Mouse (Mus musculus) lung, adult 2 months (tissue): ENCODE measurements at regions not wholly inside any gene's neighbourhood (a gene's known extent, or its start where the extent isn't known, plus 50 kb on each side); places are given as distances from the start of the nearest gene placed in this dataset.

Experiments used
- DNase-seq: peaks from one replicate; pipeline ENCODE4 v3.0.0; 2022
- H3K4me1 ChIP-seq: fragments of 200-500 bp; 2 replicates; pipeline ENCODE4 v1.6.1; 2011; ENCODE audit warnings: low read length; ENCODE audit not compliant: control insufficient read depth, insufficient read depth
- H3K4me3 ChIP-seq: fragments of 200-500 bp; replicated peaks from 2 replicates; pipeline ENCODE3; 2011; ENCODE audit warnings: low read depth, mild to moderate bottlenecking, control low read depth, low read length; ENCODE audit errors: extremely low read depth
- CTCF ChIP-seq: fragments of 200-500 bp; IDR thresholded peaks from 2 replicates; pipeline ENCODE4 v1.5.1; 2011; ENCODE audit warnings: mild to moderate bottlenecking, low read length, control low read depth; ENCODE audit not compliant: insufficient read depth
- POLR2A ChIP-seq: fragments of 200-500 bp; IDR thresholded peaks from 2 replicates; pipeline ENCODE4 v1.6.1; 2011; ENCODE audit warnings: low read depth, mild to moderate bottlenecking, control low read depth, low read length, borderline replicate concordance; ENCODE audit errors: extremely low read depth
- WGBS: fragments of 180-500 bp; shearing (Covaris S2); methylation state at CpG from one replicate; pipeline ENCODE4 v1.1.7; 2018; 5-methylcytosine and 5-hydroxymethylcytosine counted together

DNA sequence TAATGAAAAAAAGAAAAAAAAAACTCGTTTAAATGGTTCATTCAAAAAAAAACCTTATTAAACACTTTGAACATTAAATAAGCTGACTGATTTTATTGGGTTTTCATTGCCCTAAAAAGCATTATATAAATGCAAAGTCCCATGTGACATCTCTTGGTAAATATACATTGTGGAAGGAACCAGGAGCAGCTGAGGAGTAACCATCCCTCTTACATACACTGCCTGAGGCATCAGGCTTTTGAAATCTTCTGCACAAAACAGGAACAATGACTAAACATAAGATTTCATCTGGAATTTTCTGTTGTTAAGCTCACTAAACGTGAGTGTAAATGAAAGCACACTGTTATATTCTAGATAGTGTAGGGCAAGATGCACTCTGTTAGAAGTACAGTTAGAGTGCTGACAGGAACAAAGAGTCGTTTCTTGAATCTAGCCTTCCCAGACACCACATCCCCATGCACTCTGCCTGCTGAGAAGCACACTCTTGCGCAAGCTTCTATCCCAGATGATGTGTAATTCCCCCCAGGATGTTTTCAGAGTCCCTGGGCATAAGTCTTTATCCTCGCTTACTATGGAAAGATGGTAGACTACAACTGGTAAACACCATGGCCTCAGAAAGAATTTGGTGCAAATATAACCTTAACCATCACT, 125.0 kb upstream of the BC052040 start:
- no peak for TF ChIP-seq POLR2A
- no peak for TF ChIP-seq CTCF
- no peaks in the 10 kb centered on the region for H3K4me1 ChIP-seq
- DNase-seq = no peak
- WGBS = 67% methylated on average over 5 of the region's 5 CpGs
- no peak overlapping the region for H3K4me3 ChIP-seq

DNA sequence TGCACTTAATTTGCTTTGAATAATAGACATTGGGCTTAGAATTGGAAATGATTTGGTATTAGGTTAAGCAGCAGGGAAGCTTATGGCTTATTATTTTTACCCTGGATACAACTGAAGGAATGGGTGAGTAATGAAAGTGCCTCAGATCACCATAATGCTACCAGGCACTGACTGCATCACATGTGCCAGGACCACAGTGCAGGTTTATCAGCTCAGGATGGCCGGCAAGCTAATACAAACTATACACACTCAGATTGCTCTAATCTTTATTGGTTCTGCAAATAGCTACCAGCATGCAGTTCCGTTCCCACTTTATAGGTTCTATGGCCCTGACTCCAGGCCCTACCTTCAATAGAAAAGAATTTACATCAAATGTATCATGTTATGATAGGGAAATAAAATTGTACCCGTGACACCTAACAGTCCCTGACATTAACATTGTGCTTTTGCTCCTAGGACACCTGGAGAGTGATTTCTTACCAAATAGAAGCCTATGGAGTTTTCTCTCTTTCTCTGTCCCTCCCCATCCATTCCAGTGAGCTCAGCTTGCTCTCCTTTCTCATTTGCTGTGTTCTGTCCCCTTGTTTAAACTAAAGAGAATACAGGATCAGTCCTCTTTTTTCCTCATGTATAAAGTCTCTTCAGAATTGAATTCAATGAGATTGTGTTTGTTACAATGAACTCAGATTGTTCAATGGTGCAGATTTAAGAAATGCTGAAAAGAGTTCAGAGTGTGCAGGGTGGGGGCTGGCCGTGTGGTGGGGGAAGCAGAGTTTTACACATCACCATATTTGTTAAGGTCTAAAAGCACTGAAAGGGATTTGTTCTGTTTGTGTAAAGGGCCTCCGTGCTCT, 121.3 kb upstream of the BC052040 start:
- H3K4me3 ChIP-seq = no peak overlapping the region
- no peaks in the 10 kb centered on the region for H3K4me1 ChIP-seq
- no peak for DNase-seq
- WGBS = 73% methylated on average over 5 of the region's 5 CpGs
- TF ChIP-seq POLR2A (no peak), CTCF (no peak)

DNA sequence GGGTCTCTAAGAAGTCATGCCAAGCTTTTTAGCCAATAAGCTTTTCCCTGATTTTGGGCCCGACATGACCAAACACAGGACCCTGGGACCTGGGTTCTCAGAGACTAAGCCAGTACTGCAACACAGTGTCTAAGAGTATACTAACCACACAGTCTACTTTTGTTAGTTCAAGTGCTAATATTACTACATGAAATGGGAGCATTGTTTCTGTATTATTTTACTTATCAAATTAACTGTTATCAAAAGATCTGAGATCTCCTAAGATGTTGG, 120.7 kb upstream of the BC052040 start:
- DNase-seq = no peak
- 82% methylated on average over 1 of the region's 1 CpGs for WGBS
- Histone ChIP-seq H3K4me3 (no peak overlapping the region), H3K4me1 (no peaks in the 10 kb centered on the region)
- no peak for TF ChIP-seq CTCF
- TF ChIP-seq POLR2A = no peak

DNA sequence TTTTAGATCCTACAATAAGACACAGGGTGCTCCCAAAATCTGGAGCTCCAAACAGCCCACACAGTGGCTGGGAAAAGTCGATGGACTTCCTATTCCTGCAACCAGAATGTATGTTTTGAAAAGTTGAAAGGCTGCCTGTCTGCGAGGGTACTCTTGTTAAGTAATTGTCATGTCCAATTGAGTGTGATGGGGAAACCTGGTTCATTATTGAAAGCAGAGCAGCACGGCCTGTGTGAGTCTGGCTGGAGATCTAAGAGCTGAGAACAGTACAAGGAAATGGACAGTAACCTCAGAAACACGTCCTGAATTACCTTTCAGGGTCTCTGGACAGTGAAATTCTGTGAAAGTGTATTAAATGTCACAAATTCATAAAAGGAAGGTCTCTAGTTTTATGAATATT, 115.3 kb upstream of the BC052040 start:
- Histone ChIP-seq H3K4me3 (no peak overlapping the region), H3K4me1 (no peaks in the 10 kb centered on the region)
- TF ChIP-seq POLR2A = no peak
- TF ChIP-seq CTCF = no peak
- no peak for DNase-seq
- 83% methylated on average over 4 of the region's 4 CpGs for WGBS

DNA sequence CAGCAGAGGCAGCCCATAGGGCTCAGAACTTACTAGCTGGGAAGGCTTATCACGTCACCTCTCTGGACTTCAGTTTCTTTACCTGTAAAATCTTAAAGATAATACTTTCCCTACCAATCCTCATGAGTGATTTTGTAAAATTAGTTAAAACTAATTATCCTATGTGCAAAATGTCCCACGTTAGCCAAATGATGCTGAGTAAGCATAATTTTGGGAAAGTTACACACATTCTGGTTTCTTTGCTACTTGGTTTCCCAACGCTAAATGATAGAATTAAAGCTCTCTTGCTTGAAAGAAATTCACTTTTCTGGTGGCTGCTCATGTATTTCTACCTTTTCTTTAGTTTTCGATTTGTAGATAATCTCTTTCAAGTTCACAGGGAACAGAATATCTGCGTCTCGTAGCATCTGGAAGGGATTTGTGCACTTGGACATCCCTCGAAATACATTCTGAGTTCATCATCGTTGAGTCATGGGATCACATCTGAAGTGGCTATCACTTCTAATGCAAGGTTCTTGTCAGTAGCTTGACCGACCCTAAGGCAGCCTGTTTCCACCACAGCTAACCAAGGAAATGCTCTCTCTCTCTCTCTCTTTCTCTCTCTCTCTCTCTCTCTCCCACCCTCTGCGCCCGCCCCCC, 114.3 kb upstream of the BC052040 start:
- no peak overlapping the region for H3K4me3 ChIP-seq
- DNase-seq = no peak
- 89% methylated on average over 11 of the region's 11 CpGs for WGBS
- no peak for TF ChIP-seq POLR2A
- no peak for TF ChIP-seq CTCF
- H3K4me1 ChIP-seq = no peaks in the 10 kb centered on the region

DNA sequence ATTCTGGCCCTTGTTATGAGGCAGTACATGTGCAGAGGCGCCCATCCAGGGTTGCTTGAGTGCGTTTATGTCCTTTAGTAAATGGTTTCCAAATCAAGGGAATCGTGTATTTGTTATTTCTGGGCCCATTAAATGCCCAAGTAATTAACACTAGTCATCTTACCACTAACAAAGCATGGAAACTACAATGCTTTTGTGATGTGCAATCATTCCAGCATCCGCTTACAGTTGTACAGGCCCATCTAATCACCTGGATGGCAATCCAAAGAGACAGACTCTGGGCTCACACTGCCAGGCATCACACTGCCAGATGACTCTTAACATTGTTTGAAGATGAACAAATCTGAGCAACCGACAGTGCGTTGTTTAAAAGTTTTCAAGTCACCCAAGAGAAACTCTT, 113.6 kb upstream of the BC052040 start:
- Histone ChIP-seq H3K4me3 (no peak overlapping the region), H3K4me1 (no peaks in the 10 kb centered on the region)
- no peak for DNase-seq
- TF ChIP-seq POLR2A (no peak), CTCF (no peak)
- 80% methylated on average over 6 of the region's 6 CpGs for WGBS

DNA sequence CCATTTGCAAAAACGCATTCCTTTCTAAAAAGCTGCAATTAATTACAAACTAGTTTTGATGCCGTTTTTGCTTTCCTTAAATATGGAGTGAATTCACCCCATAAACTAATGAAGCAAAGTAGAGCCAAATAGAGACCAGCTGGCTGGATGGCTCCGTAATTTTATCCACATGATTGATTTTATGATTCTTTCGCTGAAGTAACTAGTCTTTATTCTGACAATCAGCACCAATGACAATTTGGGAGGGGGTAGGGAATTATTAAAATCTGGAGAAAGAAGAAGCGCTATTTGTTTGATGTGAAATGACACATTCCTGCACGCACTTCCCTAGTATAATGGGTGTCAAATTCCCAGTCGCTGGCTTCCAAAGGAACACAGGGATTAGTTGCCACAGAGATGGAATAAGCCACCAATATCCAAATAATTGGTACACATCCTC, 113.0 kb upstream of the BC052040 start:
- H3K4me3 ChIP-seq = no peak overlapping the region
- no peaks in the 10 kb centered on the region for H3K4me1 ChIP-seq
- 75% methylated on average over 7 of the region's 7 CpGs for WGBS
- no peak for TF ChIP-seq CTCF
- TF ChIP-seq POLR2A = no peak
- DNase-seq = no peak

DNA sequence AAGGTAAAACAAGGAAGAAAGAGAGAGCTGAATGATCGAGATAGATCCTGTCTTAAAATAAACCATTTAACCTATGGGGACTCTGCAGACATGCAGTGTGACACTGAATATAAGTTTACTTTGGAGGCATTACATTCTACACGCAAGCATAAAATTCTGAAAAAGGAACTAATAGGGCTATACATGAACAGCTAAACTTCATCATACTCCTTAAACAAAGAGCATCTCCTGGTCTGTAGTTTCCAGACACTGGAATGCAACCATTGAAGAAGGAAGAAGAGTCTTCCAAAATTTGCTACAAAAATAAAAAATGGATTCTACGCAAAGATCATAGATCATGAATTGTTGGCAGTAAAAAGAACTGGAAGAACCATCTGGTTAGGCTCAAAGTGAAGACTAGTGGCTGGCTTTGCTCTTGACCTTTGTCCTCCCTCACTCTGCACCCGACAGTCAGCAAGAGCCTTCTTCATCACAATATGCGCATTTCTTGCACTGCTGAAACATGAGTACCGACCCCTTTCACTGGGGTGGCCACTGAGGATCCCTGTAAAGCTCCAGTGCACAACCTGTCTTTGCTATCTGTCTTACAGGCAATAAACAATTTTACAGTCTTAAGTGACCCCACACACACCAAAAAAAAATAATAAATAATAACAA, 112.2 kb upstream of the BC052040 start:
- TF ChIP-seq POLR2A (no peak), CTCF (no peak)
- no peak for DNase-seq
- no peaks in the 10 kb centered on the region for H3K4me1 ChIP-seq
- 77% methylated on average over 6 of the region's 6 CpGs for WGBS
- no peak overlapping the region for H3K4me3 ChIP-seq

DNA sequence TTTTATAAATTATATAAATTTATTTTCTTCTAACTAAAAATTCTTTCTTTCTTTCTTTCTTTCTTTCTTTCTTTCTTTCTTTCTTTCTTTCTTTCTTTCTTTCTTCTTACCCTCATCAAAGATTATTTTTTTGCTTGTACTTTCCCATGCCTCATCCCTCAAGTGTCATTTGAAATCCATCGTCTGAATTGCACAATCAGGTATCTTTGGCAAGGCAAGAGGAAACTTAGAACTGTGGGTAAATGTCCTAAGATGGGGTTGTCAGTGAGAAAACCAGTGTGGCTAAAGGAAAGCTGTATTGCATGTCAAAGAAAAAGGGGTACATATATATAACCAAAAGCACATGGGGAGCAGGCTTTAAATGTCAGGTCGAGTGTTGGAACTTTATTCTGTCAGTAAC, 109.1 kb upstream of the BC052040 start:
- WGBS = 68% methylated on average over 2 of the region's 2 CpGs
- no peak for DNase-seq
- no peaks in the 10 kb centered on the region for H3K4me1 ChIP-seq

More for the DNA sequence above, 109.1 kb upstream of the BC052040 start:
- TF ChIP-seq POLR2A = no peak
- no peak for TF ChIP-seq CTCF
- no peak overlapping the region for H3K4me3 ChIP-seq
